Mouse (Mus musculus) kidney, postnatal 10 days (tissue): Measurements from ENCODE around the gene Gm48551.
A peak's percentile ranks its signal among the peaks of the same experiment; 100 is the strongest.

ENCODE experiments used
- DNase-seq: peaks from one replicate; pipeline ENCODE4 v3.0.0; 2021; ENCODE audit warnings: mixed read lengths

Gm48551 gene

GRCm38 (mm10) chr10:81384605-81384982 lies 328 bp downstream of the Gm48551 start:
- DNase-seq, result no peak

- no peak for DNase-seq
Observed at GRCm38 (mm10) chr10:81385603-81386306, 1.5 kb downstream of the Gm48551 start.

- DNase-seq, result no peak
Observed at GRCm38 (mm10) chr10:81387716-81388115, 3.5 kb downstream of the Gm48551 start.

DNA sequence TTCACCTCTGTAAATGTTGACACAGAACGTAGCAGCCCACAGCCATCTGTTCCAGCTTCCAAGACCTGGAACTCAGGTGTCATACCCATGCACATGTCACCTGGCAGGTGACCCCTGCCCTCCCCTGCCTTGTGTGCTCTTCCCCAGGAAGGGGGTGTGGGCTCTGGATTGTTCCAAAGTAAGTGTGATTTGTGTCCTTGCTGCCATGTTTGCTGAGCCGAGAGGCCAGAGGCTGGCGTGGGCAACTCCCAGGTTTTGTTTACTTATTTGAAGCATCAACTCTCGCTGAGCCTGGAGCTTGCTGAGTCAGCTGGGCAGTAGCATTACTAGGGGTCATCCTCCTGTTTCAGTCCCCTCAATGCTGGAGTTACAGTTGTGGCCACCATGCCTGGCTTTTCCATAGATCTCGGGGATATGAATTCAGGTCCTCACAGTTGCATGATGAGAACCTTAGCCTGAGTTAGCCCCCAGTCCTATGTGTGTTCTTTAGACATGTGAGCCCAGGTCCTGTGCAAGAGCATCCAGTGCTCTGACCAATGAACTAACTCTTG lies 4.3 kb downstream of the Gm48551 start, which contains the start of gene Gm48552:
Gene Gm48552, plus strand, starts transcription at position 501 of the 551 bp plus-strand sequence.
- no peak for DNase-seq

- peak; percentile 73 for DNase-seq
Observed at GRCm38 (mm10) chr10:81389373-81389772, 5.1 kb downstream of the Gm48551 start.

DNA sequence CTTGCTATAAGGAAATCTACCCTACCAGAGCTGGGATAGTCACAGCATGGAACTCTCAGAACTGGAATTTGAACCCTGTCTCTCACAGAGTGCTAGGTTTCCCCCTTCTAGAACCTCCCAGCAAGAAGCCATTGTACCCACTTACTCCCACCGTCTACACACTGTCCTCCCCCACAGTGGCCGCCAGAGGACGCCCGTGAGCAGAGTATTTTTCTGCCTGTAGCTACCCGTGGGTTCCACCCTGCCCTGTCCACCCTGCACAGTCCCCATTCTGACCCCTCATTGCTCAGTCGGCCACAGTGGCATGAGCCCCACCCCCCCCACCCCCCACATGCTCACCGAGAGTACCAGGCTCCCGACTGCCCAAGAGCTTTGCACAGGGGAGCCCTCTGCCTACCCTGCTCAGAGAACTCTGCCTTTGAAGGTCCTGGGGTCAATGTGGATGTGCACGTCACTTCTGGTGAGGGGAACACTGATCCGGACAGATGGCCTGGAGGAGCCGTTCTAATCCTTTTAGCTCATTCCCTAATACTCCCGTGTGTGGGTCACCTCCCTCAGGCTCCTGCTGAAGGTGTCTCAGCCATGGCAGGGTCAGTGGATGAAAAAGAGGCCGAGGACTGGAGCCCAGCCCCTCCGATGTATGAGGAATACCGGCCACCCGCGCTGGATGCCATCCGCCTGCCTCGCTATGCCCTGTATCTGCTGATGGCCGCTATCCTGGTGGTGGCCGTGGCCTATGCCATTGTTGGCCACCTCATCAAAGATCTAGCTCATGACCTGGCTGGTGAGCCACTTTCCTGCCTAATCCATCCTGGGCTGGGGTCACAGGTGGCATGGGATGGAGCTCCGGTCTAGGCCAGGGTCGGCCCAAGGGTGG lies 5.8 kb downstream of the Gm48551 start:
- DNase-seq, result peak; percentile 86

- no peak for DNase-seq
Observed at GRCm38 (mm10) chr10:81390678-81390965, 6.4 kb downstream of the Gm48551 start.

DNA sequence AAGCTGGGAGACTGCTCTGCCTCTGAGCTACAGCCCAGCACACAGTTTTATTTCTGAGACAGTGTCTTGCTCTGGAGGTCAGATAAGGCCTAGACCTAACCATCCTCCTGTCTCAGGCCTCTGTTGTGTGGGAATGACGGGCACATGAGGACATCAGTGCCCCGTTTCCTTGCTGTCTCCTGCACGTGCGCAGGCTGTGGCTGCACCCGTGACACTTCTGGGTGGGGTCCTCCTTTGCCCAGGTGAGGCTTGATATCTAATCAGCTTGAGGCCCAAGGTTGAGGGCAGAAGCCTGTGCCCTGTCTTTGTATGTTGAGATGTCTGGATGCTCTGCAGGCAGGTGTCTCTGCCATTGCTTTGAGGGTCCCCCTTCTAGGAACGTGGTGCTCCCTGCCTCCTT lies 8.0 kb downstream of the Gm48551 start:
- no peak for DNase-seq

DNA sequence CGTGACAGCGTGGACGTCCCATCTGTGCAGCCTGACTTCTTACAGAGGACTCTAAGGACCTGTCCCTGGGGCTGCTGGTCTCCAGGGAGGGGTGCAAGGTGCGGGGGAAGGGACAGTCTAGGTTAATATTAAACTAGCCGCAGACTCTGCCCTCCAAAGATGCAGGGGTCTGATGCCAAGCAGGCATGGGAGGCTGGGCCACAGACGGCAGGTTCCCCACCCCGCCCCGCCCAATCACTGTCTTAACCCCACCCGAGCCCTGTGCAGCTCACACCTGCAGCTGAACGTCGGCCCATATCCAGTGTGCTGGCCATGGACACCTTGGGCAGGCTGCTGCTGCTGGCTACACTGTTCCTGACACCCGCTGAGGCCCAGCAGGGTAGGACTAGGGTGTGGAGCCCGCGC lies 8.5 kb downstream of the Gm48551 start, which contains the start of gene Smim24:
Gene Smim24, plus strand, starts transcription at position 271 of the 405 bp plus-strand sequence.
- DNase-seq, result peak; percentile 70

GRCm38 (mm10) chr10:81393456-81394063 lies 9.3 kb downstream of the Gm48551 start:
- peak; percentile 74 for DNase-seq

- peak; percentile 88 for DNase-seq
Observed at GRCm38 (mm10) chr10:81395127-81395526, 10.9 kb downstream of the Gm48551 start.

GRCm38 (mm10) chr10:81395865-81396264 lies 11.6 kb downstream of the Gm48551 start:
- DNase-seq, result no peak

DNA sequence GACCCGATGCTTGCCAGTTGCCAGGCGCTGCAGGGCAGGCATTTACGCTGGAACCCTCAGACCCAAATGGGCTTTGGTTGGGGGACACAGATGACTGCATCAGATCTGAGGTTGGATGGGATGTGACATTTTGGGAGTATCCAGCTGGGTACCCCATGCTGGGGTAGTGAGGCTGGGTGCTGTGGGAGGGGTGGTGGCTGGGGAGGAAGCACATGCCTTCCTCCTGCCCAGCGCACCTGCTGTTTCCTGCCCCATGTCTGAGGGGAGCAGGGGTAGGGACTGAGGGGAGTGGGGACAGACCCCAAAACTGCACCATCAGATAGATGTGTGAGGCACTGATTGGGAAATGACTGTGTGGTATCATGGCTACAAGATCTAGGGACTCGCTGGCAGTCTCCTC lies 12.5 kb downstream of the Gm48551 start:
- no peak for DNase-seq

- no peak for DNase-seq
Observed at GRCm38 (mm10) chr10:81399296-81399695, 15.0 kb downstream of the Gm48551 start.

DNA sequence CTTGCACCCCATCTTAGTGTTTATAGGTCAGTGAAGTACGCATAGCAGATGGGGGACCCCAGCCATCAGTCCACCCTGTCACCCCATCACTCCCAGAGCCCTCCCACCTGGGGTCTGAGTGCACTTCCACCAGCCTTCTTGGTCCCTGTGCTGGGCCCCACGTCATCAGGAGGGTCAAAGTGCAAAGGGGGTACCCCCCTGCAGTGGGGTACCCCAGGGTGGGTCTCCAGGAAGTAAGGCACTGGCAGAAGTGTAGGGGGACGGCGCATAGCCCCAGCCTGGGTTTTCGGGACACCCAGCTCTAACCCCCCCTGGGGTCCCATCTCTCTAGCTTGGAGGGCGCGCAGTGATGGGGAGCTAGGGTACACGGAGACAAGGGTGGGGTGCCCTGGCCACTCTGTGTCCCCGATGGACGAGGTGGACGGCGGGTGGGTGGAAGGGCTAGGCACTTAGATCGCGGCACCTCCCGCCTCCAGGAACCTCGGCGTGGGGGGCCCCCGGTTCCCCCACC lies 15.6 kb downstream of the Gm48551 start:
- DNase-seq, result no peak

DNA sequence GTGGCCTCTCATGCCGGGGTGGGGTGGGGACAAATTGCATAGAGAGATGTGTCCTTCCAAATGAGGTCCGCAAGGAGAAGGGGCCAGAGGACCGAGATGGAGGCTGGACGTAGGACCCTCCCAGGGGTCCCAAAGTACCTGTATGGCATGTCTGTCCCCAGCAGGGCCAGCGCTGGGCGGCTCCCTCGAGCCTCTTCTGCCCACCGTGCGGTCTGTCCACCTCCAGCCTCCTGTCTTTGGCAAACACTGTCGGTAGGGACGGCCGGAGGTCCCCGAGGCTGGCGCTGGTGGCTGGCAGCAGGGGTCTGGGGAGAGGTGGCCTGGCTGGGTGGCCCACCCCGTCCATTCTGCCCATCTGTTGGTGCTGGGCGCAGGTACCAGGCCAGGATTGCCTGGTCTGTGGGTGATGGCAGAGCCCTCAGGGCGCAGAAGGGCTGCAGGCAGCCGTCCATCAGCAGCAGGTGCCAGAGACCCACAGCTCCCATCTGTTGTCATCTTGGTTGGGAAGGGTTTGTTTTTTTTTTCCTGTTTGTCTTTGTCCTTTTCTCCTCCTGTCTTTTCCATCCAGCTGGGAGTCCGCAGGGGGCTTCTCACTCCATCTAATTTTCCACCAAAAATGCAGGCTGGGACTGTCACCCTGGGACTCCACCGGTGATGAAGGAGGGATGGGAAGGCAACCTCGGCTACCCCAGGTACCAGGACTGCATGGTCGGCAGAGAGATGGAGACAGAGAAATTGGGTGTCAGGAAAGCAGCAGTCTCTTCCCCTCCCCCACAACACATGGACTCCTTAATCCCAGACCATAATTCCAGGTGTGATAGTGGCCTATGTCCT lies 16.3 kb downstream of the Gm48551 start:
- peak; percentile 33 for DNase-seq

GRCm38 (mm10) chr10:81401205-81401520 lies 16.9 kb downstream of the Gm48551 start:
- DNase-seq, result peak; percentile 45

DNA sequence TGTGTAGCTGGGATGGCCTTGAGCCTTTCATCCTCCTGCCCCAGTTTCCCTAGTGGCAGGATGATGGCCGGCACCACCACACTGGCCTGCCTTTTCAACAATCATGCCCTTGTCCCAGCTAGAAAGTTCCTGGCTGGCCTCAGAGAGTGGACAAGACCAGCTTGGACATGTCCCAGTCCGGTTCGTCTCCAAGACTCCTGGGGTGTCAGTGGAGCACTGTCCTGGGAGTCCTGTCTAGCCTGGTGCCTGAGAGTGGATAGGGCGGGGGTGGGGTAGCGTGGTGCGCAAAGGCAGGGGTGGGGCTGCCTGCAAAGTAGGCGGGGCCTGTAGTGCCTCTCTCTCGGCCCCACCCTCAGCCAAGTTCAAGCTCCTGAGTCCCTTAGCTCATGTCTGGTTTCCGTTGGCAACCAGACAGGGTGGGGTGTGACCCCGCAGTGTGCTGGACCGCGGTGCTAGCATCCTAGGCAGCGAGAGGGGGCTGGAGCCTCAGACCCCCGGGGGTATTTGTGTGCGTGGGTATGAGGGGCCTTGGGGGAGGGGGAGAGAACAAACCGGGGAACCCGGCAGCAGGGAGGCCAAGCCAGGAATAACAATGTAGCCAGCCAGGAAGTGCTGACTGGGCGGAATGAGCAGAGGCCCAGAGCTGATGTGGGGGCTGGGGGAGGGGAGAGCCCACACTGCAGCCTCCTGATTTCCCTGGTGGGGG lies 17.4 kb downstream of the Gm48551 start:
- DNase-seq, result peak; percentile 91

DNA sequence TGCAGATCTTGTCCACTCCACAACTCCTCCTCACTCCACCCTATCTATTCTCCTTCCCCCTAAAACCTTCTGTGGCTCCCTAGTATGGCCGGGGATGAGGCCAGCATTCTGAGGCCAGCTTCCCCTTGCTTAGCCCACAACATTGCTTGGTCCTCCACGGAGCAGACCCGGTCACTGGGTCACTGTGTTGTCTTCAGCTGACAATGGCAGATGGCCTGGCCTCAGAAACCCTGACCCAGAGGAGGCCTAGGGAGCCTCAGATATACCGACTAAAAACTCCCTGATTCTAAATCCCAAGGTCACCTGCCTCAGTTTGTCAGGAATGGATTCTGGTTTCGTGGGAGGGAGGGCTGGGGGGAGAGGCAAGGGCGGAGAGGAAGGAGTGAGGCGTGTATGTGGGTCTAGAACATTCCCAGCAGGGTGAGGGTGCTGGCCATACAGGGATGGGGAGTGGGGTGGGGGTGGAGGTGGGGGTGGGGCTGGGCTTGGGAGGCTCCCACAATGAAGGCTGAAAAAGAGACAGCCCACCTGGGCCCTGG lies 18.0 kb downstream of the Gm48551 start:
- no peak for DNase-seq

DNA sequence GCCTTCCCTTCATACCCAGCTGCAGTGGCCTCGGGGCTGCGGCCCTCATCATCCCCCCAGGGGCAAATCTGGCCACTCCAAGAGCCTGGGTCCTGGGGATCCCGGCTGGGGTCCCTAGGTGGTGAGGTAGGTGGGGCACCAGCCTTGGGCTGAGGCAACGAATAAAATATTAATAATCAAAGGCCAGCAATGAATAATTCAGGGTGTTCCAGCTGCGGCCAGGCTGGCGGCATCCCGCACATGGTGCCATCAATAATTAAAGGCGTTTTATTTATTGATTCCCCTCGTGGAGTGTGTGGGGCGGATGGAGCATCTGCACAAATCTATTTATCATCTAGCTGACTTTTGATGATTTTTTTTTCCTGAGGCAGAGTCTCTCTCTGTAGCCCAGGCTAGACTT lies 19.2 kb downstream of the Gm48551 start:
- DNase-seq, result no peak

GRCm38 (mm10) chr10:81404082-81404481 lies 19.8 kb downstream of the Gm48551 start:
- DNase-seq, result peak; percentile 67
